Mouse (Mus musculus) liver, adult 2 months (tissue): ENCODE measurements around the gene Mtfr2. TPM values are rescaled to one million over a fixed set of nuclear protein-coding genes. Genes with fewer than 3 reads are reported as not detected.

ENCODE experiments used
- DNase-seq: peaks from one replicate; pipeline ENCODE4 v3.0.0-alpha.2; 2011; ENCODE audit warnings: low read depth, low spot score; ENCODE audit errors: extremely low read depth
- H3K27ac ChIP-seq: fragments of 200-500 bp; replicated peaks from 2 replicates; pipeline ENCODE4 v1.5.1; 2012; ENCODE audit warnings: low read depth, mild to moderate bottlenecking, control low read depth, inconsistent platforms, low read length; ENCODE audit not compliant: insufficient read depth
- H3K27me3 ChIP-seq: fragments of 200-500 bp; 2 replicates; pipeline ENCODE4 v1.6.1; 2012; ENCODE audit warnings: mild to moderate bottlenecking, moderate library complexity, low read length, inconsistent platforms; ENCODE audit not compliant: control insufficient read depth, insufficient read depth
- H3K36me3 ChIP-seq: fragments of 200-500 bp; 2 replicates; pipeline ENCODE4 v1.6.1; 2012; ENCODE audit warnings: low read length, inconsistent platforms; ENCODE audit not compliant: control insufficient read depth, insufficient read depth
- H3K4me1 ChIP-seq: fragments of 200-500 bp; 2 replicates; pipeline ENCODE4 v1.6.1; 2011; ENCODE audit warnings: low read length; ENCODE audit not compliant: control insufficient read depth, insufficient read depth
- H3K4me3 ChIP-seq: fragments of 200-500 bp; 2 replicates; pipeline ENCODE4 v1.5.1; 2011; ENCODE audit warnings: low read depth, mild to moderate bottlenecking, control low read depth, low read length, moderate library complexity; ENCODE audit not compliant: insufficient read depth
- H3K79me2 ChIP-seq: fragments of 200-500 bp; 2 replicates; pipeline ENCODE4 v1.6.1; 2012; ENCODE audit warnings: inconsistent platforms, mild to moderate bottlenecking, low read length, moderate library complexity; ENCODE audit not compliant: control insufficient read depth, insufficient read depth
- H3K9ac ChIP-seq: fragments of 200-500 bp; 2 replicates; pipeline ENCODE4 v1.6.1; 2012; ENCODE audit warnings: low read depth, mild to moderate bottlenecking, control low read depth, inconsistent platforms, low read length
- CTCF ChIP-seq: fragments of 200-500 bp; IDR thresholded peaks from 2 replicates; pipeline ENCODE4 v1.5.1; 2011; ENCODE audit warnings: low read depth, low read length, control low read depth
- POLR2A ChIP-seq: fragments of 200-500 bp; IDR thresholded peaks from 2 replicates; pipeline ENCODE4 v1.6.1; 2011; ENCODE audit warnings: low read length, control low read depth; ENCODE audit not compliant: insufficient read depth; ENCODE audit errors: extremely low read depth
- WGBS: fragments of 180-500 bp; shearing (Covaris S2); methylation state at CpG from one replicate; pipeline ENCODE4 v1.1.7; 2018; 5-methylcytosine and 5-hydroxymethylcytosine counted together
- polyA plus RNA-seq: library from polyadenylated mRNA; depleted of rRNA; stranded (reverse); fragments of >200 nt; gene quantifications from 2 replicates; pipeline ENCODE4 v1.2.3, GENCODE M21; 2012
- total RNA-seq: library from RNA; depleted of rRNA; stranded (reverse); fragments of >200 nt; gene quantifications from 2 replicates; pipeline ENCODE4 v1.2.3, GENCODE M21; 2014

The Mtfr2 gene
- total and polyA plus RNA-seq, 2 experiments = not detected

- DNase-seq = no peak
- Histone ChIP-seq H3K27me3 (no peaks in the 10 kb centered on the region), H3K79me2 (no peaks in the 10 kb centered on the region), H3K27ac (no peak overlapping the region), H3K4me1 (no peaks in the 10 kb centered on the region), H3K9ac (no peak overlapping the region), H3K36me3 (no peaks in the 10 kb centered on the region), H3K4me3 (no peak overlapping the region)
- WGBS = 89% methylated on average over 3 of the region's 3 CpGs
- TF ChIP-seq CTCF = no peak
- no peak for TF ChIP-seq POLR2A
These were observed 33.2 kb downstream of the Mtfr2 start for GRCm38 (mm10) chr10:20380798-20381197.

DNA sequence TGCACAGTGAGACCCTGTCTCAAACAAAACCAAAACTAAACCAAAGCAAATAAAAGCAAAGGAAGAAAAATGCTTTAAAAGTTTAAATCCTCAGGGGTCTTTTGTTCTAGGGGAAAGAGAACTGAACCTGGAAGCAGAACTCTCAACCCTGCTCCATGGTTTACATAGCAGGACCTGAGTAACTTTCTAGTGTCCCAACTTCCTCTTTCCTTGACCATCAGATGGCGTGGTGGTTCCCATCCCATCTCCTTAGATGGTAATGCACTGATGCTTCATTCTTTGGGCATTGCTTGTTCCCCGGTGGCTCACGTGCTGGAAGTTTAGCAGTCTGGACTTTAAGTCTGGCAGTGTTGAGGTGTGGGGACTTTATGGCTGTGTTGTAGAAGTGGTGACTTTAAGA, 33.8 kb downstream of the Mtfr2 start:
- 82% methylated on average over 3 of the region's 3 CpGs for WGBS
- no peaks in the 10 kb centered on the region for H3K27me3 ChIP-seq
- H3K36me3 ChIP-seq = no peaks in the 10 kb centered on the region
- no peak overlapping the region for H3K9ac ChIP-seq
- TF ChIP-seq CTCF (no peak), POLR2A (no peak)
- no peaks in the 10 kb centered on the region for H3K79me2 ChIP-seq
- no peaks in the 10 kb centered on the region for H3K4me1 ChIP-seq
- H3K4me3 ChIP-seq = no peak overlapping the region
- no peak for DNase-seq
- H3K27ac ChIP-seq = no peak overlapping the region

DNA sequence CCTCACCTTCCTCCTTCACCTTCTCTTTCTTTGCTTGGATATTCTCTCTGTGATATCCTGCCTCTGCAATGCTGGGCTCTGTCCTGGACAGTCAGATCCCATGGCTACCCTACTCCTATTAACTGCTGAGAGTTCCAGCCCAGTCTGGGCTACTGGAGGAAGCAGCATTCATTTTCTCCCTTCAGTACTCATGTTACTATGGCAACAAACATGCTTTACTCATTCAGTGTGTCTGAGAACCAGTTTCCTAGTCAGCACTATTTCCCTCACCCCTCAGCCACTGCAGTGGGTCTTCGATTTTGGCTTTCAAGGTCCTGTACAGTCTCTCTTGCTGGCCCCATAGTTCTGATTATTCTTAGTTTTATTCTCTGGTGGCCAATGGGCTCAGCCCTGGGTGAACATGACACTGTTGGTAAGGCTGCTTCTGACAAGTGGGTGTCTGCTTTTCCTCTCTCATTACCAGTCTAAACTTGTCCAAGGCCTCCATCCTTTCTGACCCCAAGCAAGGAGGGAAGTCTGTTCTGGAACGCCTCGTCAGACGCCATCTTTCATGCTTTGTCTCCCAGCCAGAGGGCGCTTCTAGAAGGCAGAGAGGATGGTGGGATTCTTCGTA, 35.3 kb downstream of the Mtfr2 start:
- 91% methylated on average over 6 of the region's 6 CpGs for WGBS
- TF ChIP-seq CTCF = no peak
- no peak for TF ChIP-seq POLR2A
- H3K27me3 ChIP-seq = no peaks in the 10 kb centered on the region
- no peak overlapping the region for H3K27ac ChIP-seq
- DNase-seq = no peak
- no peaks in the 10 kb centered on the region for H3K79me2 ChIP-seq
- no peak overlapping the region for H3K9ac ChIP-seq
- no peak overlapping the region for H3K4me3 ChIP-seq
- no peaks in the 10 kb centered on the region for H3K4me1 ChIP-seq
- H3K36me3 ChIP-seq = no peaks in the 10 kb centered on the region

DNA sequence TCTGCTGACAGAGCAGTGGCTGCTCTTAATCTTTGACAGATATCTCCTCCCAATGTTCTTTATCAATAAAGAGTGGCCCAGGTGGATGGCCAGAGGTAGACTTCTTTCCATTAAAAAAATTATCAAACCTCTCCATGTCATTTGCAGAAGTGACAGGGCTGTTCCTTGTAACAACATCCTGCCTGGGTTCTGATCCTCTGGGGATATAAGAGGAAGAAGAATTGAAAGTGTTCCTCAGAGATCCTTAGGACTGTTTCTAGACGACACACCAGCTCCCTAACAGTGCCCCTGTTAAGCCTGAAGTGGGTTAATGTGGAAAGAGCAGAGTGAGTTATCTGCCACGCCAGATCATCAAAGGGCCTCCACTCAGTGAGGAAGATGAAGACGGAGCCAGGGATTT, 43.0 kb downstream of the Mtfr2 start:
- Histone ChIP-seq H3K9ac (no peak overlapping the region), H3K27me3 (no peaks in the 10 kb centered on the region), H3K4me3 (no peak overlapping the region), H3K79me2 (no peaks in the 10 kb centered on the region), H3K4me1 (no peaks in the 10 kb centered on the region), H3K36me3 (no peaks in the 10 kb centered on the region), H3K27ac (no peak overlapping the region)
- WGBS = 67% methylated on average over 3 of the region's 3 CpGs
- no peak for DNase-seq
- TF ChIP-seq CTCF = no peak

DNA sequence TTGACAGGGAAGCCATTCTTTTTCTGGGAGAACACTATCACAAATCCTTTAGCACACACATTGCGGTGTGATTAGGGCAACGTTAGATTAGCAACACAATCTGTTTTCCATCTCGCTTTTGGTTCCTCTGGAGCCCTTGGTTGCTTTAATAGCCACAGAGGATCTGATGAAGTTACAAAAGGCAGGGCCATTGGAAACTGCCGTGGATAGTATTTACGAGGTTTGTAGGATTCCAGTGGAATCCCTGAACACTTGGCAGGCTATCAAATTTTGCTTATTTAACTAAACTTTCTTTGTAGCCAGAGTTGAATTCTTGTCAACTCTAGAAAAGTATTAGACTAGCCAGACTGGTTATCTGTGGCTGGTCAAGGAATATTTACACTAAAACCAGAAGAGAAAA, 47.2 kb downstream of the Mtfr2 start:
- Histone ChIP-seq H3K9ac (no peak overlapping the region), H3K27me3 (no peaks in the 10 kb centered on the region), H3K36me3 (peaks cover 3% of the 10 kb centered on the region; the same call in 1 of the 2 replicates), H3K27ac (no peak overlapping the region), H3K4me1 (no peaks in the 10 kb centered on the region), H3K4me3 (no peak overlapping the region), H3K79me2 (no peaks in the 10 kb centered on the region)
- WGBS = 66% methylated on average over 5 of the region's 5 CpGs
- no peak for TF ChIP-seq CTCF
- TF ChIP-seq POLR2A = no peak
- DNase-seq = no peak

DNA sequence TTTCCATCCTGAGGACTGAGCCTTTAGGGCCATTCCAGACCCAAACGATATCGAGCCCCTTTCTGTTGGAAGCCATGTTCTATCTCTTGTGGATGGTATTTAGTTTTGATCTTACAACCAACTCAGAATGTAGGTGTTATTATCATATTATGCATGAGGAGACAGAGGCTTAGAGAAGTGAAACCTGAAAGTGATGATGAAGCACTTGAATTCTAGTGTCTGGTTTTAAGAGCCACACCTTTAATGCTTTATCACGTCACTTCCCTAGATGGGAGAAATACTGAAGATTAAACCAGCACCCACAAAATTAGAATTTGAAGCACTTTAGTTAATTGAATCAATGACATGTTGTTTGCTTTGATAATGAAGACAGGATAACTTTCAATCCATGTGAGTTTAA, 48.2 kb downstream of the Mtfr2 start:
- no peak overlapping the region for H3K4me3 ChIP-seq
- no peak for DNase-seq
- no peaks in the 10 kb centered on the region for H3K79me2 ChIP-seq
- peaks cover 3% of the 10 kb centered on the region; the same call in 1 of the 2 replicates for H3K36me3 ChIP-seq
- no peaks in the 10 kb centered on the region for H3K4me1 ChIP-seq
- 94% methylated on average over 3 of the region's 3 CpGs for WGBS
- TF ChIP-seq POLR2A (no peak), CTCF (no peak)
- no peak overlapping the region for H3K9ac ChIP-seq
- no peak overlapping the region for H3K27ac ChIP-seq
- H3K27me3 ChIP-seq = no peaks in the 10 kb centered on the region
